Mouse (Mus musculus): ENCODE measurements around the gene Maco1. TPM values are rescaled to one million over a fixed set of nuclear protein-coding genes. Genes with fewer than 3 reads are reported as not detected.

Maco1 gene
- polyA plus RNA-seq, 1 experiment from 2014 or later = 19.0 TPM

DNA sequence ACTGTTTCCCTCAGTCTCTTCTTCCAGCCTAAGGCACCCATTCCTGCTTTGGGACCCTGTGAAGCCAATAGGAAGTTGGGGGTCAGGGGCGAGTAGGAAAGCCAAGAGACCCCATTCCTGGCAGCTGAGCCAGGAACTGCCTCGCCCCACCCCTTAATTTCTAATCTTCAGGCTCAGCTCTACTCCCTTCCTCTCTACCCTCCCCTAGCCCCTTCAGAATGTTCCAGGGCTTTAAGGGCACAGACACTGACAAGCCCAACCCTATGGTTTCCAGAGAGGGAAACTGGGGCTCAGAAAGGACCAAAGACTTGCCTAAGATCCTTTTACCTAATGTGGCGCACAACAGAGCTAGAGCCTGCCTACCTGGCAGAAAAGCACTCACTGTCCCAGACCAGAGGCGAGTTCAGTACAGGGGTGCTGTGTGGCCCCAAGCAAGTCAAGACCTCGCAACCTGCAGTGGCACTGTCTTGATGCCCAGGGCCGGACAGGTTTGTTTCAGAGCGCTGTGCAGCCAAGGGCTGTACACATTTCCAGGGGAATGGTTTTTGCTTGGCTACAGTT, 16.8 kb upstream of the Maco1 start:
- peak; percentile 57 for ATAC-seq (ENCODE audit: low read depth)
- 0 out of 2 replicates have a peak, but pooled peaks cover 4% of the 10 kb centered on the region for H3K27me3 ChIP-seq
- H3K4me3 ChIP-seq (replicated peaks) = peak overlapping the region; percentile 84
- peaks cover 67% of the 10 kb centered on the region for H3K36me3 ChIP-seq
- H3K27ac ChIP-seq = peak overlapping the region; percentile 100
- DNase-seq = no peak
- H3K9ac ChIP-seq = peak overlapping the region; percentile 88
- no peaks in the 10 kb centered on the region for H3K9me3 ChIP-seq (replicated peaks)
- peaks cover 73% of the 10 kb centered on the region for H3K4me1 ChIP-seq (replicated peaks)
- 37% methylated on average over 7 of the region's 7 CpGs for whole genome bisulfite sequencing (ENCODE audit: insufficient replicate concordance)
- peak overlapping the region; percentile 92 for H3K4me2 ChIP-seq

DNA sequence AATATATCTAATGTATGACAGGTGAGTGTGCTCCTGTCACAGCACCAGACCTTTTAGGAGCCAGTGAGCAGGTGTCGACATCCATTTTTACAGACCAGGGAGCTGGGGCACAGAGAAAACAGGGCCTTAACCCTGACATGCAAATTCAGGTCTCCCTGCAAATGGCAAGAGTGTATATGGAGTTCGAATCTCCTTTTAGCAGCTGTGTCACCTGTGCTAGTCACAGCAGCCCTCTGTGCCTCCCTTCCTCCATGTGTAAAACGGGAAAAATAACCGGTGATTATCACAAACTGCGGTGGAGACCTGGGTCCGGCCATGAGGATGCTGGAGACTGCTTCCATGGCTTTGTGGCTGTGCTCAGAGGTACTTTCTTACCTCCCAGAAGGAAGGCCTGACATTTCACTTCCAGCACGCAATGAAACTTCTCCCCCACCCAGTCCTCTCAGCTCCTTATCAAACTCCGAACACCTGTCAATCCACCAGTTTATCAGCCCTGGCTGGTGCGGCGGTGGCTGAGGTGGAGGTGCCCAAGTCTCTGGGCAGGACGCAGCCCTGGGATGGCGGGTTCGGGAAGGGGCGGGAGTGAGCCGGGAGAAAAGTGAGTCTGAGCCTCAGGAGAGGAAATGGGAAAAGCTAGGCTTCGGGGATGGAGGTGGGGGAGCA, 16.1 kb upstream of the Maco1 start:
- WGBS (ENCODE audit: insufficient replicate concordance) = 4% methylated on average over 16 of the region's 16 CpGs
- H3K4me2 ChIP-seq = peak overlapping the region; percentile 92
- DNase-seq = peak; percentile 90
- peak overlapping the region; percentile 100 for H3K27ac ChIP-seq
- ATAC-seq (ENCODE audit: low read depth) = peak; percentile 86
- H3K9me3 ChIP-seq (replicated peaks) = no peaks in the 10 kb centered on the region
- peaks cover 60% of the 10 kb centered on the region for H3K36me3 ChIP-seq
- peak overlapping the region; percentile 98 for H3K9ac ChIP-seq
- H3K4me1 ChIP-seq (replicated peaks) = peaks cover 69% of the 10 kb centered on the region
- peak overlapping the region; percentile 84 for H3K4me3 ChIP-seq (replicated peaks)
- H3K27me3 ChIP-seq = 0 out of 2 replicates have a peak, but pooled peaks cover 4% of the 10 kb centered on the region

DNA sequence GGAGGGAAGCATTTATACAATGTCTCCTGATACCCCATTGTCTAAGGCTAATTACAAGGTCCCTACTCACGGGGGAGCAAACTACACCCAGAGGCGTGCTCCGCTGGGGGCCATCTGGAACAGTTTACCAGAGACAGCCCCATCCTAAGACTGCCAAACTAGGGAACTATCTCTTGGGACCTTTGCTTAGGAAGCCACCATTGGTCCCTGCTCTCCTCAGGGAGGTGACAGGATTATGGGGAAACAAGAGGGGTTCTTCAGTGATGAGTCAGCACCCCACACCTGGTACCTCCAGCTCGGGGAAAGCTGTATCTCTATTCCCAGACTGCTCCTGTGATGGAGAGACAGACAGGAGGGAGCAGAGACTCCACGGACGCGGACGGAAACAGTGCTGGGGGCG, 15.3 kb upstream of the Maco1 start:
- 23% methylated on average over 9 of the region's 9 CpGs for WGBS (ENCODE audit: insufficient replicate concordance)
- DNase-seq (no peak), ATAC-seq (ENCODE audit: low read depth) (peak; percentile 11)
- Histone ChIP-seq H3K9me3 (replicated peaks) (no peaks in the 10 kb centered on the region), H3K4me3 (replicated peaks) (peak overlapping the region; percentile 84), H3K4me2 (peak overlapping the region; percentile 92), H3K27ac (peak overlapping the region; percentile 100), H3K27me3 (0 out of 2 replicates have a peak, but pooled peaks cover 4% of the 10 kb centered on the region), H3K9ac (peak overlapping the region; percentile 98), H3K4me1 (replicated peaks) (peaks cover 69% of the 10 kb centered on the region), H3K36me3 (peaks cover 53% of the 10 kb centered on the region)

DNA sequence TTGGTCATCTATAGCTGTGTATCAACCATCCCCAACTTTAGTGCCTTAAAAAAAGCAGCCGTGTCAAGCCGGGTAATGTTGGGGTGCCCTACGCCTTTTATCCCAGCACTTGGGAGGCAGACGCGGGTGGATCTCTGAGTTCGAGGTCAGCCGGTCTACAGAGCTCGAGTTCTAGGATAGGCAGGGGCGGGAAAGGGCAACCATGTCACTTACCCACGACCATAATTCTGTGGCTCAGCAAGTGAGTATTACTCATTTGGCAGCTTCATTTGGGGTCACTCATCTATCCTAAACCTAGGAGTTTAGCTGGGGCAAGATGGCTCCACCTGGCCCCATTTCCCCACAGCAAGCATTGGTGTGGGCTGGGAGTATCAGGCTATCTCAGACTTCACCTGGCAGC, 14.9 kb upstream of the Maco1 start:
- Histone ChIP-seq H3K27ac (peak overlapping the region; percentile 100), H3K4me1 (replicated peaks) (peaks cover 69% of the 10 kb centered on the region), H3K27me3 (0 out of 2 replicates have a peak, but pooled peaks cover 4% of the 10 kb centered on the region), H3K9me3 (replicated peaks) (no peaks in the 10 kb centered on the region), H3K36me3 (peaks cover 49% of the 10 kb centered on the region), H3K9ac (peak overlapping the region; percentile 98), H3K4me2 (peak overlapping the region; percentile 92), H3K4me3 (replicated peaks) (peak overlapping the region; percentile 84)
- no peak for ATAC-seq (ENCODE audit: low read depth)
- WGBS (ENCODE audit: insufficient replicate concordance) = 67% methylated on average over 10 of the region's 10 CpGs
- no peak for DNase-seq

DNA sequence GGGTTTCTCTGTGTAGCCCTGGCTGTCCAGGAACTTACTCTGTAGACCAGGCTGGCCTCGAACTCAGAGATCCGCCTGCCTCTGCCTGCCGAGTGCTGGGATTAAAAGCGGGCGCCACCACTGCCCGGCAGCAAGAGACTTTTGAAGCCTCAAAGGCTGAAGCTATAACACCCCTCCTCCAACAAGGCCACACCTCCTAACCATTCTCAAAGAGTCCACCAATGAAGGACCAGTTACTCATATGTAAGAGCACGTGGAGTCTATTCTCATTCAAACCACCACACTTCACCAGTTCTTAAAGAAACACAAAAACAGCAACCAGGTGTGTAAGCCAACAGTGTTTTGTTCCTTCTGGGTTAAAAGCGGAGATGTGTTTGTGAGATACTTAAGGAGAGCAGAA, 14.5 kb upstream of the Maco1 start:
- DNase-seq (no peak), ATAC-seq (ENCODE audit: low read depth) (no peak)
- 58% methylated on average over 8 of the region's 8 CpGs for WGBS (ENCODE audit: insufficient replicate concordance)
- Histone ChIP-seq H3K4me2 (peak overlapping the region; percentile 92), H3K9me3 (replicated peaks) (no peaks in the 10 kb centered on the region), H3K4me3 (replicated peaks) (peak overlapping the region; percentile 84), H3K27me3 (0 out of 2 replicates have a peak, but pooled peaks cover 4% of the 10 kb centered on the region), H3K36me3 (peaks cover 46% of the 10 kb centered on the region), H3K9ac (peak overlapping the region; percentile 98), H3K4me1 (replicated peaks) (peaks cover 71% of the 10 kb centered on the region), H3K27ac (peak overlapping the region; percentile 100)

DNA sequence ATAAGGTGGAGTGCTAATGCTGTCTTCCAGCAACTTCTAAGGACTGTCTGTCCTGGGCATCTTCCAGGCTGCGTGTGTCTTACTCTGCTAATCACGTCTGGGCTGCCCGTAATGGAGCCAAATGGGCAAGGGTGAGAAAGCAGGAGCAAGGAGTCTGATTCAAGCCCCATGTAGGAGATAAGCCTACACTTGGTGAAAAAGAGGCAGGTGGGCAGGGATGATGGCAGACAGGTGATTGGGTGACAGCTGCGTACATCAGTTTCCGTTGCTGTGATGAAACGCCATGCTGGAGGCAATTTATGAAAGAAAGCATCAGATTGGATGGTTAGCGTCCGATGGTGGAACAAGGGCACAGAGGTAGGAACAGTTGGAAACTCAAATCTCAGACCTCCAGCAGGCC, 14.1 kb upstream of the Maco1 start:
- H3K9ac ChIP-seq = peak overlapping the region; percentile 98
- peak overlapping the region; percentile 84 for H3K4me3 ChIP-seq (replicated peaks)
- no peaks in the 10 kb centered on the region for H3K9me3 ChIP-seq (replicated peaks)
- ATAC-seq (ENCODE audit: low read depth) (no peak), DNase-seq (no peak)
- H3K36me3 ChIP-seq = peaks cover 42% of the 10 kb centered on the region
- 76% methylated on average over 8 of the region's 8 CpGs for WGBS (ENCODE audit: insufficient replicate concordance)
- peak overlapping the region; percentile 92 for H3K4me2 ChIP-seq
- peaks cover 71% of the 10 kb centered on the region for H3K4me1 ChIP-seq (replicated peaks)
- H3K27me3 ChIP-seq = 0 out of 2 replicates have a peak, but pooled peaks cover 4% of the 10 kb centered on the region
- peak overlapping the region; percentile 100 for H3K27ac ChIP-seq

DNA sequence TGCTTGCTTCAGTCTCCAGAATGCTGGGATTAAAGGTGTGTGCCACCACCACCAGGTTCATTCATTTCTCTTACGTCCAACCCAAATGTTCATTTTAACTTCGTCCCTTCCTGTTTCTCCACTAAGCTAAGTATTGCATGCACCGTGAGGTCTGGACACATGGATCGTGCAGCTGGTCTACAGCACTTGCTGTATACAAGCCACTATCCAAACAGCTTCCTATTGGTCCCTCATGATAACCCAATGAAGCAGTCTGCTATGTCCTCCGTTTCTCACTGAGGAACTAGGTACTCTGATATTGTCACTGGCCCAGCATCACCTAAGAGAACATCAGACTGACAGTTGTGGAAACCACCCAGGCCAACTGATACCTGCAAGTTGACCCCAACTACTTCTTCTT, 12.6 kb upstream of the Maco1 start:
- ATAC-seq (ENCODE audit: low read depth) = 0 out of 2 replicates have a peak, but pooled peaks have one; percentile 6
- peak overlapping the region; percentile 98 for H3K9ac ChIP-seq
- 0 out of 2 replicates have a peak, but pooled peaks cover 4% of the 10 kb centered on the region for H3K27me3 ChIP-seq
- H3K9me3 ChIP-seq (replicated peaks) = no peaks in the 10 kb centered on the region
- DNase-seq = no peak
- peaks cover 32% of the 10 kb centered on the region for H3K36me3 ChIP-seq
- peak overlapping the region; percentile 84 for H3K4me3 ChIP-seq (replicated peaks)
- peaks cover 71% of the 10 kb centered on the region for H3K4me1 ChIP-seq (replicated peaks)
- H3K27ac ChIP-seq = peak overlapping the region; percentile 100
- H3K4me2 ChIP-seq = peak overlapping the region; percentile 92
- 22% methylated on average over 5 of the region's 5 CpGs for WGBS (ENCODE audit: insufficient replicate concordance)

DNA sequence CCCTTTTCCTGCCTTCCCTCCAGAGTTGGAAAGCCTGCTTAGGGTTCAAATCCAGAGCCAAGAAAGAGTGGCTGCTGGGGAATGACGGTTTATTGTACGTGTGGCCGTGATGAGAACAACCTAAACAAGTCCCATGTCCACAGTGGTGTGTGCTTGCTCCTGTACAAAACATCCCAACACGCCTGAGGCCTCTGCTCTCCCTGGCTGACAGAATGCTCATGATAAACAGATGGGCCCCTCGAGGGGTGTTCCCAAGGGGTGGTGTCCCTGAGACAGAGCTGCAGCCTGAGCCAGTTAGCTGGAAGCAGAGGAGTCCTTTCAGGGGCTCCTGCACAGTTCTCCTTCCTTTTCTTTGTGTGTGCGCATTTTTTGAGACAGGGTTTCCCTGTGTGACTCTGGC, 12.2 kb upstream of the Maco1 start:
- ATAC-seq (ENCODE audit: low read depth) (peak; percentile 79), DNase-seq (peak; percentile 88)
- 14% methylated on average over 6 of the region's 6 CpGs for WGBS (ENCODE audit: insufficient replicate concordance)
- peak overlapping the region; percentile 98 for H3K9ac ChIP-seq
- H3K36me3 ChIP-seq = peaks cover 28% of the 10 kb centered on the region
- peak overlapping the region; percentile 100 for H3K27ac ChIP-seq
- peaks cover 70% of the 10 kb centered on the region for H3K4me1 ChIP-seq (replicated peaks)
- 0 out of 2 replicates have a peak, but pooled peaks cover 4% of the 10 kb centered on the region for H3K27me3 ChIP-seq
- H3K4me3 ChIP-seq (replicated peaks) = peak overlapping the region; percentile 84
- H3K9me3 ChIP-seq (replicated peaks) = no peaks in the 10 kb centered on the region
- peak overlapping the region; percentile 92 for H3K4me2 ChIP-seq

DNA sequence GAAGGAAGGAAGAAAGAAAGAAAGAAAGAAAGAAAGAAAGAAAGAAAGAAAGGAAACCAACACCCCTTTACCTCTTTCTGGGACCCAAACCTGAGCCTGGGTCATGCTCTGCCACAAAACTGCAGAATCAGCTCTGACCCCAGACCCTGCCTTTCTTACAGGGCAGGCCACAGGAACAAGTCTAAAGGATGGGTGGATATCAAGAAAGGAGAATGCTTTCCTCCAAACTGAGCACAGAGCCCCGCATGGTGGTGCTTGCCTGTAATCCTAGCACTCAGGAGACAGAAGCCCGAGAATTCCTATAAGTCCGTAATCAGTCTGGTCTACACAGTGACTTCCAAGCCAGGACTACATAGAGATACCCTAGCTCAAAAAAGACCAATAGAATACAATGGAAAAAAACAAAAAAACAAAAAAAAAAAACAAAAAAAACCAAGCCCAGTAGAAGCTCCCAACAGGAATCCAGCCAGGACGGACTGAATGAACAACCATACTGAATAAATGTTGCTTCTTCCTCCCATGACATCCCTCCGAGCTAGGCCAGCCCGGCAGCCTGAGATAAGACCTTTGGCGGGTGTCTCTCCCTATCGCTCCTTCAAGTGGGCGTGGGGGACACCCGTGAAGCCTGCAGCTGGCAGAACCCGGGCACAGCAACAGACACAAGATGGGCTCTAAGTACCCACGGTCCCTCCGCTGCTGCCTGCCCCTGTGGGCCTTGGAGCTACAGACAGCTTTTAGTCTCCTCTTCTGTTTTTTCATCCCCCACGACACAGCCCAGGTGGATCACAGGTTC, 11.0 kb upstream of the Maco1 start, which contains the start of gene Rhd:
Gene Rhd, plus strand, starts transcription at position 600 of the 793 bp plus-strand sequence.
- Histone ChIP-seq H3K36me3 (peaks cover 22% of the 10 kb centered on the region), H3K9me3 (replicated peaks) (no peaks in the 10 kb centered on the region), H3K4me2 (peak within 1 kb of the TSS; percentile 92), H3K27ac (peak within 1 kb of the TSS; percentile 100), H3K4me1 (replicated peaks) (peaks cover 59% of the 10 kb centered on the region), H3K27me3 (no peaks in the 10 kb centered on the region), H3K9ac (peak within 1 kb of the TSS; percentile 98), H3K4me3 (replicated peaks) (peak within 1 kb of the TSS; percentile 84)
- ATAC-seq (ENCODE audit: low read depth) = peak; percentile 76
- 20% methylated on average over 14 of the region's 14 CpGs for WGBS (ENCODE audit: insufficient replicate concordance)
- peak; percentile 84 for DNase-seq

DNA sequence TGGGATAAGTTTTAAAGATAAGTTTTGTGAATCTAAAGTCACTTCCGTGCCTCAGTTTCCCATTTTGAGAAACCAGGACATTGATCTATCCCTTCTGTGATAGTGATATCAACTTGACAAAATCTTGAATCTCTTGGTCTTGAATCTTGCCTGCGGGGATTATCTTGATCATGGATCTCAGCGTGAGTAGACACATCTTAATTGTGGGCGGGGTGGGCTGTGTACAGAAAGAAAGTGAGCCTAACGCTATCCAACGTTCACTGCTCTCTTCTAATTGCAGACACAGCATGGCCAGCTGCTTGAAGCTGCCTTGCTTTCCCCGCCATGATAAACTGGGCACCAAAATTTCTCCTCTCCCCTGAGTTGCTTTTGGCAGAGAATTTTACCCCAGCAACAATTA, 9.9 kb upstream of the Maco1 start:
- H3K36me3 ChIP-seq = peaks cover 17% of the 10 kb centered on the region
- no peaks in the 10 kb centered on the region for H3K9me3 ChIP-seq (replicated peaks)
- whole genome bisulfite sequencing (ENCODE audit: insufficient replicate concordance) = 36% methylated on average over 7 of the region's 7 CpGs
- H3K27ac ChIP-seq = peak overlapping the region; percentile 100
- H3K27me3 ChIP-seq = no peaks in the 10 kb centered on the region
- peaks cover 48% of the 10 kb centered on the region for H3K4me1 ChIP-seq (replicated peaks)
- H3K4me3 ChIP-seq (replicated peaks) = peak overlapping the region; percentile 84
- H3K4me2 ChIP-seq = peak overlapping the region; percentile 92
- ATAC-seq (ENCODE audit: low read depth) = no peak
- H3K9ac ChIP-seq = peak overlapping the region; percentile 98
- DNase-seq = no peak

DNA sequence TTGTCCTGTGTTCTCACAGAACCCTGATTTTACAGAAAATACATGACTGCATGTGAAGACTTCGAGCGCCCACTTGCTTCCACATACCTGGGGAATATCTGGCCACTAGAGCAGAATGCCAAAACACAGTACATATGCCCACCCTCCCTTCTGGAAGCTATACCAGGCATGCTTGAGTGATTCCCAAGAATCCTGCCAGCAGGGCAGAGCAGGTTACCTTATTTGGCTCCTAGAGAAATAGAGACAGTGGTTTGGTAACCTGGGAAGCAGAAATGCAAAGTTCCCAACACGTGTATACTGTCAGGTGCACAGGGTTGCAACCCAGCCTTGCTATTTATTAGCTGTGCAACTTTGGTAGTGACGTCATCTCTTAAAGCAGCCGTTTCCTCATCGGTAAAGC, 8.7 kb upstream of the Maco1 start:
- Histone ChIP-seq H3K4me3 (replicated peaks) (no peak overlapping the region), H3K9me3 (replicated peaks) (no peaks in the 10 kb centered on the region), H3K27me3 (no peaks in the 10 kb centered on the region), H3K36me3 (peaks cover 7% of the 10 kb centered on the region), H3K27ac (peak overlapping the region; percentile 100), H3K4me1 (replicated peaks) (peaks cover 40% of the 10 kb centered on the region), H3K9ac (peak overlapping the region; percentile 27; the same call in 1 of the 2 replicates), H3K4me2 (no peak overlapping the region)
- ATAC-seq (ENCODE audit: low read depth) (no peak), DNase-seq (no peak)
- 68% methylated on average over 6 of the region's 6 CpGs for WGBS (ENCODE audit: insufficient replicate concordance)

Measured in liver, embryonic 13.5 days (tissue).